In the genomic region with DNA sequence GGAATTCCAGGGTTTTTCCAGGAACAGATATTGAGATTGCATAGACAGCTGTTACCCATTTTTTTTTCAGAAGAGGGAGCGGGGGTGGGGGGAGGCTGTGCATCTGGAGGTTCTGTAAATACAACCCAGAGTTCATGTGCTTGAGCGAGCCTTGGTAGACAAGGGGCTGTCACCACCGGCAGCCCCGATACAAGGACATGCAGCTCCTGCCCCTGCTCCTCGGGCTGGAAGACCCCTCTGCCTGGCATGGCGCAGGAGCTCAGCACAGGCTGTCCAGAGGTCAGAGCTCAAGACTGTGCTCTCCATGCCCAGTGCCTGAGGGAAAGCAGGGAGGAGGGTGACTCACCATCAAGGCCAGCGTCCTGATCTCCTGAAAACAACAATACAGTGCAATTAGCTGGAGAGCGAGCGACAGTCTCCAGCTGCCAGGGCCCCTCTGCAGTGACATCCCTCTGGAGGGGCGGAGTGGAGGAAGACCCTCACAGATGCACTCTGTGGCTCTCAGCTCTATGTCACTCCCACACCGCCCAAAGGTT, we compare ENCODE assay signal across 12 mouse cellular contexts.
DNase-seq lines count a peak whose midpoint lies in the region; ATAC-seq and TF ChIP-seq lines count a peak whose summit lies in the region.
"Had no signal": no experiment of that assay in that cellular context is flagged by ENCODE, and none has a peak within 500 bp of the region (broad histone marks: within the 10 kb centered on the region; RNA-seq: fewer than 3 reads in every experiment).

No protein-coding gene starts in this region.

- H3K27me3 ChIP-seq in heart, embryonic 15.5 days: no peaks in the 10 kb centered on the region
- H3K27me3 ChIP-seq in neural tube, embryonic 15.5 days (replicated peaks): no peaks in the 10 kb centered on the region
- H3K27me3 ChIP-seq in embryonic facial prominence, embryonic 14.5 days (replicated peaks; ENCODE audit: control insufficient read depth, insufficient read depth, low read length): no peaks in the 10 kb centered on the region
- no peaks in the 10 kb centered on the region for H3K27me3 ChIP-seq in stomach, embryonic 15.5 days (replicated peaks)
- no peaks in the 10 kb centered on the region for H3K27me3 ChIP-seq in liver, postnatal 0 days (ENCODE audit: insufficient read depth, low read length)
- H3K27me3 ChIP-seq: liver, embryonic 13.5 days had no signal

- H3K4me1 ChIP-seq in heart, embryonic 15.5 days (replicated peaks): no peaks in the 10 kb centered on the region
- H3K4me1 ChIP-seq in neural tube, embryonic 15.5 days: no peaks in the 10 kb centered on the region
- peaks cover 4% of the 10 kb centered on the region for H3K4me1 ChIP-seq in embryonic facial prominence, embryonic 14.5 days (ENCODE audit: control insufficient read depth, insufficient read depth, low read length)
- H3K4me1 ChIP-seq in stomach, embryonic 15.5 days: peaks cover 7% of the 10 kb centered on the region
- H3K4me1 ChIP-seq in liver, postnatal 0 days (ENCODE audit: insufficient read depth): no peaks in the 10 kb centered on the region
- H3K4me1 ChIP-seq: liver, embryonic 13.5 days had no signal

- DNase-seq in heart, adult 8-10 months (ENCODE audit: low spot score): no peak
- peak; percentile 26 for DNase-seq in neural tube, embryonic 10.5 days (ENCODE audit: extremely low spot score, low spot score)
- peak; percentile 67 for DNase-seq in embryonic facial prominence, embryonic 14.5 days (ENCODE audit: low spot score)
- DNase-seq in liver, postnatal 0 days: no peak
- DNase-seq in gastrocnemius, postnatal 36 days: no peak
- DNase-seq: cerebellum, postnatal 10 days; liver, embryonic 13.5 days; midbrain, embryonic 14.5 days; thymus, postnatal 36 days had no signal

- H3K36me3 ChIP-seq in heart, embryonic 15.5 days: peaks cover 11% of the 10 kb centered on the region
- no peaks in the 10 kb centered on the region for H3K36me3 ChIP-seq in neural tube, embryonic 15.5 days
- no peaks in the 10 kb centered on the region for H3K36me3 ChIP-seq in embryonic facial prominence, embryonic 14.5 days (ENCODE audit: control insufficient read depth, insufficient read depth, low read length)
- no peaks in the 10 kb centered on the region for H3K36me3 ChIP-seq in stomach, embryonic 15.5 days
- no peaks in the 10 kb centered on the region for H3K36me3 ChIP-seq in liver, postnatal 0 days (replicated peaks; ENCODE audit: insufficient read depth, low read length)

- H3K9me3 ChIP-seq in heart, embryonic 15.5 days (replicated peaks): peaks cover 7% of the 10 kb centered on the region; the same call in 1 of the 2 replicates
- peaks cover 25% of the 10 kb centered on the region for H3K9me3 ChIP-seq in neural tube, embryonic 15.5 days (replicated peaks)
- peaks cover 22% of the 10 kb centered on the region for H3K9me3 ChIP-seq in embryonic facial prominence, embryonic 14.5 days (ENCODE audit: control insufficient read depth, low read length)
- no peaks in the 10 kb centered on the region; the same call in 1 of the 2 replicates for H3K9me3 ChIP-seq in stomach, embryonic 15.5 days
- peaks cover 9% of the 10 kb centered on the region for H3K9me3 ChIP-seq in liver, postnatal 0 days (ENCODE audit: low read length)

- ATAC-seq in heart, embryonic 15.5 days (replicated peaks; ENCODE audit: insufficient number of reproducible peaks, insufficient read depth, low FRiP score, low read depth): peak; percentile 53
- no peak for ATAC-seq in neural tube, embryonic 15.5 days (ENCODE audit: low FRiP score)
- peak; percentile 84 for ATAC-seq in embryonic facial prominence, embryonic 14.5 days (ENCODE audit: low read depth)
- ATAC-seq in stomach, embryonic 15.5 days (ENCODE audit: insufficient read depth, low FRiP score, low read depth): 0 out of 2 replicates have a peak, but pooled peaks have one; percentile 37
- no peak for ATAC-seq in liver, postnatal 0 days

- no peak overlapping the region for H3K4me3 ChIP-seq in heart, embryonic 15.5 days
- no peak overlapping the region for H3K4me3 ChIP-seq in neural tube, embryonic 15.5 days (replicated peaks)
- no peak overlapping the region for H3K4me3 ChIP-seq in embryonic facial prominence, embryonic 14.5 days (ENCODE audit: low read depth, low read length)
- no peak overlapping the region for H3K4me3 ChIP-seq in stomach, embryonic 15.5 days (replicated peaks)
- no peak overlapping the region for H3K4me3 ChIP-seq in liver, postnatal 0 days (ENCODE audit: low read depth, low read length)
- H3K4me3 ChIP-seq: liver, embryonic 13.5 days had no signal

- no peak overlapping the region for H3K4me2 ChIP-seq in heart, embryonic 15.5 days
- no peak overlapping the region for H3K4me2 ChIP-seq in neural tube, embryonic 15.5 days
- H3K4me2 ChIP-seq in embryonic facial prominence, embryonic 14.5 days (ENCODE audit: low read depth, low read length): no peak overlapping the region
- H3K4me2 ChIP-seq in stomach, embryonic 15.5 days: 0 out of 2 replicates have a peak overlapping the region, but pooled peaks have one; percentile 11
- H3K4me2 ChIP-seq in liver, postnatal 0 days (ENCODE audit: low read depth, low read length): no peak overlapping the region
- H3K4me2 ChIP-seq: liver, embryonic 13.5 days had no signal

- no peak for TF ChIP-seq CTCF in liver, postnatal 0 days (IDR thresholded peaks at IDR 0.05; ENCODE audit: low read depth)

- H3K27ac ChIP-seq in heart, embryonic 15.5 days: no peak overlapping the region
- no peak overlapping the region for H3K27ac ChIP-seq in neural tube, embryonic 15.5 days (replicated peaks)
- H3K27ac ChIP-seq in embryonic facial prominence, embryonic 14.5 days (replicated peaks; ENCODE audit: low read depth, low read length): peak overlapping the region; percentile 13
- peak overlapping the region; percentile 42; the same call in 1 of the 2 replicates for H3K27ac ChIP-seq in stomach, embryonic 15.5 days
- H3K27ac ChIP-seq in liver, postnatal 0 days (ENCODE audit: low read depth): no peak overlapping the region
- H3K27ac ChIP-seq: liver, embryonic 13.5 days had no signal

- 54% methylated on average over 11 of the region's 11 CpGs for WGBS in heart, embryonic 15.5 days
- WGBS in neural tube, embryonic 15.5 days: 62% methylated on average over 11 of the region's 11 CpGs
- 36% methylated on average over 11 of the region's 11 CpGs for WGBS in embryonic facial prominence, embryonic 14.5 days
- WGBS in stomach, embryonic 15.5 days: 37% methylated on average over 11 of the region's 11 CpGs
- 65% methylated on average over 11 of the region's 11 CpGs for WGBS in liver, postnatal 0 days (ENCODE audit: insufficient replicate concordance)

- intact Hi-C loops in gastrocnemius, postnatal 36 days (cut with DNase I): loop anchor here (10.0 kb wide), 1 partner anchor 539 kb away; no protein-coding TSS in a partner anchor

- H3K9ac ChIP-seq in heart, embryonic 15.5 days: no peak overlapping the region
- H3K9ac ChIP-seq in neural tube, embryonic 15.5 days (replicated peaks): no peak overlapping the region
- H3K9ac ChIP-seq in embryonic facial prominence, embryonic 14.5 days (ENCODE audit: low read depth, low read length): no peak overlapping the region
- no peak overlapping the region for H3K9ac ChIP-seq in stomach, embryonic 15.5 days
- no peak overlapping the region for H3K9ac ChIP-seq in liver, postnatal 0 days (replicated peaks)
- H3K9ac ChIP-seq: liver, embryonic 13.5 days had no signal

- TF ChIP-seq EP300 in liver, postnatal 0 days (IDR thresholded peaks at IDR 0.05; ENCODE audit: low read depth): no peak

Comparison
In these comparisons a context has a peak if more than half of its experiments do, and no peak if none do; other contexts are left out.
1. ATAC-seq: peak in heart, embryonic 15.5 days (single experiment), embryonic facial prominence, embryonic 14.5 days (single experiment) and stomach, embryonic 15.5 days (single experiment); none in neural tube, embryonic 15.5 days (single experiment) and liver, postnatal 0 days (single experiment).
2. H3K27ac ChIP-seq: peak in embryonic facial prominence, embryonic 14.5 days (single experiment) and stomach, embryonic 15.5 days (single experiment); none in heart, embryonic 15.5 days (single experiment), neural tube, embryonic 15.5 days (single experiment) and liver, postnatal 0 days (single experiment).
3. DNase-seq: peak in neural tube, embryonic 10.5 days (single experiment) and embryonic facial prominence, embryonic 14.5 days (single experiment); none in heart, adult 8-10 months (single experiment), liver, postnatal 0 days (single experiment) and gastrocnemius, postnatal 36 days (0 of 2).